Mouse (Mus musculus): ENCODE data around the gene Tspan5.

Gene Tspan5

DNA sequence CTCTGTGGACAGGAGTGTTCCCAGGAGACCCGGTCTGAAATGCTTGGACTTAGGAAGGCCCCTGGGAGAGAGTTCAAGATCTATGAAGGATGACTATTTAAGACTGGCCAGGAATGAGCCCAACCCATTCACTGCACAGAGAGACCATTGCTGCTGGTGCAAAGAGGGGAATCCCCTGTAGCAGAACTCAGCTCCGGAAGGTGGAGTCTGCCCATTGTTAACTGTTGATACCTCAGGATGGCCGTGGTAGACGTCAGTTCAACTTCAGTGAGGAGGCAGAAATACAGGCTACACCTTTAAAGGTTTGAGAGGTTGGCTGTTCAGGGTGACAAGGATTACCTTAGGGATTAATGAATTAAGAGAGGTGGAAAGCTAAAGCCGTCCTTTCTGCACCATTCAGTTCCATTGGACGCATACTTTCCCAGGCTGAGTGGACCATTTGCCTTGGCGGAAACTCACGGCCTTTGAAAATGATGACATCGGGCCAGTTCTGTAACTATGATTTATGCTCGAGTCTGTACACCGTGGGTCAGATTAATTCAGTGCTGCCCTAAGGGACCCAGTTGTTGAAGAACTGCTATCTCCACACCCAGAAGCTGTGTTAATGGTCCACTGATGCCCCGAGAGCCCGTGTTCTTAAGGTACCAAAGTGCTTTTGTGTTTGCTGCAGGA lies 71.3 kb downstream of the Tspan5 start:
- no peak for DNase-seq

DNA sequence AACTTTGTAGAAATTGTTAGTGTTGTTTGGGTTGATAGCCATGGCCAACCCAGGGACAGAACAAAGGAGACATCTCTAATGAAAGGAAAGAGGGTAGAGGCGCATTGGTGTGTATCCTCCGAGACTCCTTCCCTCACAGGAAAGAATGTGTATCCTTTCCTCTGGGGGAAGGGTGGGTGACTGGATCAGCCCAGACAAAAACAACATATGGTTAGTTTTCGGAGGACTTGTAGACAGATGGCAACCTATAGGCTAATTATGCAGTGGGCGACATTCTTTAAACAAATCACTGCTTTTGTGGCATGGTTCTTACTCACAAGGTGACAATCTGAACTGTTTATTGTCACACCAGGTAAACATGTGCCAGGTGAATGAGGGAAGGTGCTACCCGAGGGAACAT lies 72.5 kb downstream of the Tspan5 start:
- DNase-seq = no peak

DNA sequence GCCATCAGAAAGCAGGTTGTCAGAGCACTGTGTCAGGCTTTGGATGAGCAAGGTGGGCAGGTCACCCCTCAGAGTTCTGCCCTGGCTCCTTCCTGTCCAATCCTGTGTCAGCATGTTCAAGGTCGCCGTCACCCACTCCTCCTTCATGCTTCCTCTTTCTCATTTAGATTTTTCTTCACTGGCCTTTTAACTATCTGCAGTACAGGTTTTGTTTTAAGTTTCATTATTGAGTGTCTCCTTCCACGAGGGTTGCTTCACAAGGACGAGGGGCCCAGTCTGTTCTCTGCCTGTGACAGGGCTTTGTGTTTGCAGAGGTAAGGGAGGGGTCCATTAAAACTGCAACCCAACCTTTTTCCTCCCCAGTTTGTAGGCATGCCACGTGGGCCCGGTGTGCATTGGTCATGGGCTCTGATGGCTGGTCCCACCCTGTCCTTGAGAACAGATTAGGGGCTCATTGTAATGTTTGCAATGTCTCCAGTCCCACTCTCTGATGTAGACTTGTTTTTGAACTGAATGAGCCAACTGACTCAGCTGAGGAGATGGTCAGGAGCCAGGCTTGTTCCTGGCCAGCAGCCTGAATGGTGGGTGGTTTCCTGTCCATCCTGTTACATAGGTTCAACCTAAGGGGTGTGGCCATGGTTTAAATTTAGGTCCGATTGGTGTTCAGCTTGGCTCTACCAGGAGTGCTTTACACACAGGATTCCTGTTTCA lies 73.3 kb downstream of the Tspan5 start:
- DNase-seq = peak; percentile 40

DNA sequence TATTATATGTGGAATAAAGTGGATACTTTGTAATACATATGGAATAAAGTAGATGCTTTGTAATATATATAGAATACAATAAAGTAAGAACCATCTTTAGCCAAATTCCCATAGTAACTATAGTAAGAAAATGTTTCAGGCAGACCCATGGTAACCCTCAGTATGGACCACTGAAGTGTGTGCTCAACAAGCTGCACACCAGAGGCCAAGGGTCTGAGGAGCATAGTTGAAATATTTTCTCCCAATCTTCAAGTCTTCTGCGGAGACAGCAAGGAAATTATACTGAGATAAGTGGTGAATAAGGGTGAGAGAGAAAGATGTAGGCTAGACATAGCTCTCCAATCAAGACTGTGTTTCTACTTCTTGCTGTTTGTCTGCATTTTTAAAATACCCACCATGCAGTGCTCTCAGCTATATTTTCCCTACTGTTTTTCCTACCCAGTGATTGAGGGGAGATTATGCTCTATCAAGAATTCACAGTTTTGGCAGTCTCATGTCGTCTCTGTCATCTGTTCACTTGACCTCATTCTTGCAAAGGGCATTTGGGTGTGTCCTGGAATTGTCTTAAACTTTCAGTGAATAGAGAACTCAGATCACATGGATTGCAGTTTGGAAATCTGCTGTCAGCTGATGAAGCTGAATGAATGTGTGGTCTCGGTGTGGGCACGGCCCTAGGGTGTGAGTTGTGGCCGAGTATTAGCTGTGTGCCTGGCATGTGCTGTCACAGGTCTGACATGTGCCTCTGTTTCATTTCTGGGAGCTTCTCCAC lies 75.1 kb downstream of the Tspan5 start:
- peak; percentile 25 for DNase-seq

DNA sequence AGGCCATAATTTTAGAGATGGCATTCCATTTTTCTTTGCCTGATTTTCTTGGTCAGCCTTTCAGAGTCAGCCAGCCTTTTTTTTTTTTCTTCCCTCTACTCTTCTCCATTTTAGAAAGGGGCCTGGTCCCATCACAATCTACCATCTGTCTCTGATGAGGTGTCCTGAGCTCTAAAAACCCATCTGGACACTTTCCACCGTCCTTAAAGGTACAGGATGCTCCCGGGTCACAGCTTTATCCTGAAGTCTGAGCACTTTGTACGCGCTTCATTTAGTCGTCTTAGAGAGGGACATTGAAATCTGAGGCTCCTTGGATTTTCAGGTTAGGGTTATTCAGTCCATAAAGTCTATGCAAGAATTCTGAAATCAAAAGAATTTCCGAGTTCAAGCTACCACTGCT lies 77.9 kb downstream of the Tspan5 start:
- DNase-seq = no peak

DNA sequence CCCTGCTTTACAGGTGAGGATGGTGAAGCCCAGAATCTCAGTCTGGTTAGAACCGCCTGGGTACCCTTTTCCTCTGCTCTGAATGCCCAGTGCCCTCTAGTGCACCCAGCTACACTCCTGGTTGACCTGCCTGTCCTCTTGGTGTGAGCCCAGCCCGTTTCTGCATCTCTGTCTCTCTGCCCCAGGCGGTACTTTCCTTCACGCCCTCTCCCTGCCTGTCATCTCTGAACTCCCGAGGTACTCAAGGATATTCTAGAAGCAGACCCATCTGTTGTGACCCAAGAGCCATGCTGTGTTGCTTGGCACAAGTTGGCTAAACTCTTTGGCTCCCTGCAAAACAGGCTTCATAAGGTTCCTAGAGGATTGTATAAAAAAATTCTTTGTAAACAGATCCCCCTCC lies 78.3 kb downstream of the Tspan5 start:
- no peak for DNase-seq

DNA sequence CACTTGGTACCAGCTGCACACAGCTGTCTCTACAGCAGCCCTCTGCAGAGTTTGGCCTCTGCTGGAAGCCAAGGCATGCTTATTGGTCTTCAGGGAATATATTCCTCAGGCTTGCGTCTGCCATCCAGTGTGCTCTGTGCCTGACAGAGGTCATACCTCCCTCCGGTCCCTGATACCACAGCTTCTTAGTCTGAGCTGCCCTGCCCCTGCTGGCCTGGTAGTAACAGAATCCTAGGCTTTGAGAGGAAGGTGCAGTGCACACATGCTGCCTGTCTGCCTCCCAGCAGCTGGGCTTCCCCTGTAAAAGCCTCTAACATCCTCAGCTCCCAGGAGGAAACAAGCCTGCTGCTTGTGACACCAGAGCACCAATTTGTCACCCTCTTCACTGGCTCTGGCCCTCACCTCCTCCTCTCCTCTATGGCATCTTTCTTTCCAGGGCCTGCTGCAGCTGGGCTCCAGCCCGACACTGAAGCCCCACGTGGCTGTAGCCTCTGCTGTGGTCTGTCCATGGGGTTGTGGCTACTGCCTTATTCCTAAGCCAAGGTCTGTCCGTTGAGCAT lies 80.0 kb downstream of the Tspan5 start:
- no peak for DNase-seq

DNA sequence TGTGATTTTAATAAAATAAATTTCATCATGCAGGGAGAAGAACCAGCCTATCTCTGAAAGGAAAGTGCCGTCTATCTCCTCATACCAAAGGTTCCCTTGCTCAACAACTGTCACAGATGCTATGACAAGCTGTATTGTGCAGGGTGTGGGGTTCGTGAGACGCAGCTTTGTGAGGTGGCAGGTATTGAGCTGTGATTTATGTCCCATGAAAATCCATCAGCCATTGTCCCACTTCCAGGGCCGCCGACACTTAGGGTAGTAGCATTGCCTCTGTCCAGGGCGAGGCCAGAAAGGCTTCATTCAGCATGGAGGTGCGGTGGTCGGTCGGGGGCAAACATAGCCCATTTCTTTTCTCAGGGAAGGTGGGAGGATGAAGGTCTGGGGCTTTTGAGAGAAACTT lies 81.9 kb downstream of the Tspan5 start:
- no peak for DNase-seq

DNA sequence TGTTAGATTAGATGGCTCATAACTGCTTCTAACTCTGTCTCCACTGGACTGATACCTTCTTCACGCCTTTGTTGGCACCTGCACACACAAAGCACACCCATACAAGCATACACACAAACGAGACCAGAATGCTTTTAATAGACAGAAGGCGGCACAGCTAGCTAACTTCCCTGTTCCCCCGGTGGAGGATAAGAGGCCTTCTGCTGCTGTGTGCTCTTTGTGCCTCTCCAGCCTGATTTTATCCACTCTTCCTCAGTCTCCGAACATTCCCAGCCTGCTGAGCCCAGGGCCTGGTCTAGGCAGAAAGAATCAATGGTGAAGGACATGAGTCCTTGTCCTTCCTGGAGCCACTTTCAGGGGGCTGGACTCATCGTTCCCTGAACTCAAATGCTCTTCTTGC lies 83.3 kb downstream of the Tspan5 start:
- DNase-seq = no peak

DNA sequence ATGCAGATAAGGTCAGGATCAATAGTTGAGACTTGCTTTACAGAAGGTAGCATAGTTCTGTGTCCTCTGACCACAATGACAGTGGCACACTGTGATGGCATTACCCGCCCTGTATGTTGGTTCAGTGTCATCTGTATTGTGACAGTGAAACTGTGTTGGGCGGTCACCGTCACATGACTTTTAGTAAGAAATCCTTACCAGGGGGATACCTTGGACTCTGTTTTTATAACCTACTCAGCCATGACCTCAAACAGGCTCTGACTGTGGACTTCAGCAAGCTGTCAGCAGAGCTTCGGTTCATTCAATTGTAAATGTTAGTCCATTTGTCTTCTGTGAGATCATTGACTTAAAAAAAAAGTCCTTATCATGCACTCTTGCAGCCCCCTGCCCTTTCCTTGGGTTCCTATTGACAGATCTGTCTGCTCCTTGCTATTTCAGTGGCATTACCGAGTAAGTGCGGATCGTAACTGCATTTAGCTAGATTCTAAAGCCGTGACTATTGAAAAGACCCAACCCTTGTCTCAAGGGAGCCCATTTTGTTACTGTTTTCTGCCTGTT lies 84.3 kb downstream of the Tspan5 start:
- DNase-seq = no peak

DNA sequence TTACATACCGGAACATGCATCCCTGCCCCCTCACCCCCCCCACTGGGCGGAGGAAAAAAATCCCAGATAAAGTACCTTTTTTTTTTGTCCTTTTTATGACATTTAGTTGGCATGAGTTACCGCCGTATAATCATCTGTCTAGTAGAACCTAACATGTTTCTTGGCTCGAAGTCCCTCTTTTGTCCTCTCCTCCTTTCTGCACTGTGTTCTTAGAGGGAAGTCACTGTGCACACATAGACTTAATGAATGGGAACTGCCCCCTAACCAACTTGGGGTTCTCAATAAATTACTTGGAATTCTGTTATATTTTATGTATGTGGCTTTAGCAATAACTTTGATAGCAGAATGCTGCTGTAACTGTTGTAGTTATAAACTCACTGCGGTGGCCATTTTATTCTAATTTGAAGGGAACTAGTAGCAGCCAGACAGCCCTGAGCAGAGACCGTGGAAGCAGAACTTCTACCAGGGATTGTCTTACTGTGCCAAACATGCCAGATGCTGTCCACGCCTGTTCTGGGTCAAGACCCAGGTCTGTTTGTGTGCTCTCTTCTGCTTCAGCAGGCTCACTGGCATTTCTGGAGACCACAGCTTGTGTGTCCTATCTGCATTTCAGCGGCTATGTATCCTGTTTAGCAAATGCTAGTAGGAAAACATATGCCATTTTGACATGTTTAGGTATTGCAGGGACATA lies 91.0 kb downstream of the Tspan5 start:
- DNase-seq = no peak

DNA sequence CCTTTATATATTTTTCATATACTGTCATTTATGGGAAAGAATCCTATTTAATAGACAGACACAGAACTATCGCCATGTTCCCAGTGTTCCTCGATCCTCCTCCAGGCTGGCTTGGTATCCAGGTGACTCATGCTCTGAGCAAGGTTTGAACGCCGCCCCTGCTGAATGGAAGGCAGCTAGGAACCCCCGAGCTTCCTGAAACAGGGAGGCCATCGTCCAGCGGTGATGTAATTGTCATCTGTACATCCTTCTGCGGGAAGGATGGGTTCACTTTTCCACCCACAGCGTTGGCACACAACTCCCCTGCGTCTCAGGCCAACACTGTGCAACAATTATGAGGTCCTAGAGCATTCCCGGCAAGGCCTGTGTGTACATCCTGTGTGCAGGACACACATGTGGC lies 92.2 kb downstream of the Tspan5 start:
- DNase-seq = no peak

DNA sequence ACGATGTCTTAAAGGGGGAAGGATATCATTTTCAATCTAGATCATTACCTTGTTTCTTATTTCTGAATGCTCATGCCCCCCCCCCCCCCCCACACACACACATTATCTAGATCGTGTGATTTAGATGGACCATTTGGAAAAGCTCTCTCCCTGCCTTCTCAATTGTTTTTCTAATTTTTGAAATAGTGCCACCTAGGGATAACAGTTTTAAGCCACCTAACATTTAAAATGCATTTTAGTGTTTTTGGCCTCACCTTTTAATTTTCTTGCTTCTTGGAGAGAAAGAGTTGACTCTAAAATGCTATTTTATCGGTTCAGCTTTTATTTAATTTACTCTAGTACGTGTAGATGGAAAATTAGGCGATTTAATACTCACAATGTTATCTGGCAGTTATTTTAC lies 94.9 kb downstream of the Tspan5 start:
- no peak for DNase-seq

DNA sequence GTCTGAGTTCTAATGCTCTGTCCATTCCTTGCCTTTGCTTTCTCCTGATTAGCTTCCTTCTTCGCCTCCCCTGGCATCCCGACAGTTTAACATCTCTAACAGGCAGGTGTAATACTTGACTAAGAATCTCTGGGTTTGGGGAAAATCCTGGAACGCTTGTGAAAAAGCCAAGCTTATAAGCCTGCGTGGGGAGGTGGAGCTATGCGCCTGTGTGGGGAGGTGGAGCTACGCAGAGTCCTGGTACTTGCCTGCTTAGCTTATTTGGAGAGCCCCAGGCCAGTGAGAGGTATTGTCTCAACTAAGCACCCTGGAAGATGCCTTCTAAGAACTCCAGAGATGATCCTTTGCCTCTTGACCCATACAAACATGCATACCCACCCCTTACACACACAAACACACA lies 95.7 kb downstream of the Tspan5 start:
- no peak for DNase-seq

DNA sequence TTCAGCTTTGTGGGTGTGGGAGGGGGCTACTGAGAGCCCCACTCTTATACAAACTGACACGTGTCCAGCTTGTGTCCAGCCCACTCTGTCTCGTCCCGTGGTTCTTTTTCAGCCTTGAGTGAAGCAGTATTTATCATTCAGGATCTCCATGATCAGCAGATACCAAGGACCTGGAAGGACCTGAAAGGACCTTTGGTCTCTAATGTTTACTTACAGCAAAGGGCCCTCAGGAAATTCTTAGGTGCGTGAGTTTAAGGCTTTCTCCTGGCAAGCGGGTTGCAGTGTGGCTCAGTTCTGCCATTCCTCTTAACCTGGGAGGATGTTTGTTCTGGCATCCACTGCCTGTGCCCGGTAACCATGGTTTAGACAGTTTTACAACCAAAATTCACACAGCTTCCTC lies 97.7 kb downstream of the Tspan5 start:
- no peak for DNase-seq

DNA sequence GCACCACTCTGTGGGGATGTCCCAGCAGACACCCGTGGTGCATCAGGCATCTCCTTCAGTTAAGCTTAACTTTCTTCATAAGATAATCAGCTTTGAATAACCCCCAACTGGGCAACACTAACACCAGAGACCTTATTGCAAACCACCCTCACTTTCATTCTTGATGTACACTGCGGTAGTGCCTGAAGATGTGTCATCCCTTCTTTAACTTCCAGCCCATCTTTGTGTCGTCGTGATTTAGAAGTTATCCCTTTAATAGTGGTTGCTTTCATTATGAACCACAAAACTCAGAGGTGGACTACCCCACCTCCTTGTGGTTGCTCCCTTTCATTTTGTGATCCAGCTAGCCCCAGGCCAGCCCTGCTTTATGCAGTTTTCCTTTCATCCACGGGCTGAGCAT lies 99.3 kb downstream of the Tspan5 start:
- no peak for DNase-seq

DNA sequence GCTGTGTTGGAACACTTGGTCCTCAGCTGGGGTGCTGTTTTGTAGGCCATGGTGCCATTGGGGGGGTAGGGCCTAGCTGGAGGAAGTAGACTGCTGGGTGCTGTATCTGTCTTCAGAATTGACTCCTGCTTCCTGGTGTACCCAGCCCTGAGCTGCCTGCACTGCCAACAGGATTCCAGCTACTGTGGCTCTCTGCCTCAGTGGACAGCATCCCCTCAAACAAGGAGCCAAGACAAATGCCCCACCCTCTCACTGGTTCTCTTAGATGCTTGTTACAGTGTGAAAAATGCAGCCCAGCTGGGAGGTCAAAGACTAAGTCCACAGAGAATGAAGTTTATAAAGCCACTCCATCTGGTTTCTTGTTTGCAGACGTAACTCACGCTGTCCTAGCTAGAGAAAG lies 101.2 kb downstream of the Tspan5 start:
- DNase-seq = peak; percentile 73

DNA sequence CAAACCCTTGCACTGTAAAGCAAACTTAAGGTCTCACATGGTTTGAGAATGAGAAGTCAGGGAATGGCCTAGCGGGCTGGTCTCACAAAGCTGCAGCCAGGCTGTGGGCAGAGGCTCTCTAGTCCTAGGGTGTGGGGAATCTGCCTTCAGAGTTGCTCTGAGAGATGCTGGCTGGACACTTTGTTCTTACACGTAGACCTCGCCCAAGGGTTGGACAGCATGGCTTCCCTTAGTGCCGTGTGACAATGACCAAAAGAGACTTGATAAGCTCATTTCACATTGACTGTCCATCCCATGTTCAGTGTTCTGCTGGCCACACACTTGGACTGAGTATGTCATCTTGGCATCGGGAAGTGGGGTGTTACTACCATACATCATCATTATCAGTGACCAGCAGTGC lies 101.6 kb downstream of the Tspan5 start:
- DNase-seq = no peak

DNA sequence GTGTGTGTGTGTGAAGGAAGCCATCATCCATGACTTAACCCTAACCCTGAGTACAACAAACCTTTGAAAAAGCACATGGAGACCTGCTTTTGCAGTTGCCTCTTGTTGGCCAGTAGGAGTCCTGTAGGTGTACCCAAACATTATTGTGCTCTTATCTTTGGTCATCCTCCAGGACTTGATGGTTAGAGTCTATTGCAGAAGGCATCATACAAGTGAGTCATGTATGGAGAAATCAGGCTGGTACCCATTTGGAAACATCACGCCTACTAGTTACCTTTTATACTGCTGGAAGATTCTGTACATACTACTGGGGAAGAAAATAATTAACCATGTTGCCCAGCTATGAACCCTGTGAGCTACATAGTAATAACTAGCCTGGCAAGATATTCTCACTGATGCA lies 103.8 kb downstream of the Tspan5 start:
- DNase-seq = no peak

DNA sequence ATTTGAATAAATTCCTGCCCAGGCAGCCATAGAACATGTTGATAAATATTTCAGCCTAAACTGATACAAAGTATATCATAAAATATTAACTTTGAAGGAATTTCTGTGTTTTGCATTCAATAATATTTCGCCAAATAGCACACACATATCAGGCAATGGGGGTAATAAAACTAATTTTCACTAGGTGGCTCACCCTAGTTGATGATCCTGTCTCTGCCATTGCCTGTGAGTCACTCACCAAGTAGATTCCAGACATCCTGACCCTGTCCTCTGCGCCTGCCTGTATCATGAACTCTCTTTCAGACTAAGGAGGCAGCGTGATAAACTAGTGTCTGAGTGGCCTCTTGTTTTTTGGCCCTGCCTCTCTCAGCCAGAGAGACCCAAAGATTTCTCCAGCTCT lies 105.8 kb downstream of the Tspan5 start:
- DNase-seq = no peak

DNA sequence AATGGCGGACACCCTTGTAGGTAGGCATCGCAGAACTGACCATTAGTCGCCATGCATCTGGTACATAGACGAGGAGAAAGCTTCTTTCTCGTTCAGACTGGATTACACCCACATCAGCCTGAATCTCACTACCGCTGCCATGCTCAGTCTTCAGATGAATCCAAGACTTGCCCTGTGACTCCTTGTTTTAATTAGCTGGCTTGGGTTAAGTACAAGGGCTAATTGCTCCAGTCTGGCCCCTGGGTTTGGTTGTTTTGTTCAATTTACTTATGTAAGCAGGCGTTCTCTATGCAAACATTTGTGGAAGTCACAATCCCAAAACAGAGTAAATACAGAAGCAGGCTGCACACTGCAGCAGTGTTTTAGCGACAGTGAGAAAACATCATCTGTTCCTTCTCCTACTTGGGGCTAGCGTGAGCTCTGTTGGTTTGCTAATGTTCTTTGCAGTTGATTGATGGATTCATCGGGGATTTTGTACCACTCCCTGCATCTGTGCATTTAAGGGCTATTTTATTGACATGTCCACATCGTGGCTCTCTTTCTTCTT lies 107.8 kb downstream of the Tspan5 start:
- DNase-seq = no peak

DNA sequence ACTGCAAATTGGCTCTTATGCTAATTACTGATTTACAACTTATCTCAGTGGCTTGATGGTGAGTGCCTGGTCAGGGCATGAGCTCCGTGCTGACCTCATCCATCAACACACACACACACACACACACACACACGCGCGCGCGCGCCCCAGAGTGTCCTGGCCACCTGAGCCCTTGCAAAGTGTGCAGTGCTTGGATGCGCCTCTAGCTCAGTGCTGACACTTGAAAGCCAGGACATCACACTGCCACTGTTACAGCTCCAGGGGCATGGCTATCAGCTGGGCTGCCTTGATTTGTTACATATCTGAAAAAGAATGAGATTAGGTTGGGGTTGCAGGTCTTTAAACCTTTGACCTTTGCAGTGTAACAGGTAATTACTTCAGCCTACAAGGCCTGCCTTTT lies 109.9 kb downstream of the Tspan5 start:
- no peak for DNase-seq

All from lung, postnatal 10 days (tissue).